Mouse (Mus musculus): ENCODE results near the gene Slc23a2. TPM values are rescaled to one million over a fixed set of nuclear protein-coding genes. Genes with fewer than 3 reads are reported as not detected.
A peak's percentile ranks its signal among the peaks of the same experiment; 100 is the strongest.

Gene Slc23a2
- polyA plus RNA-seq, 1 experiment, result 18.1 TPM

DNA sequence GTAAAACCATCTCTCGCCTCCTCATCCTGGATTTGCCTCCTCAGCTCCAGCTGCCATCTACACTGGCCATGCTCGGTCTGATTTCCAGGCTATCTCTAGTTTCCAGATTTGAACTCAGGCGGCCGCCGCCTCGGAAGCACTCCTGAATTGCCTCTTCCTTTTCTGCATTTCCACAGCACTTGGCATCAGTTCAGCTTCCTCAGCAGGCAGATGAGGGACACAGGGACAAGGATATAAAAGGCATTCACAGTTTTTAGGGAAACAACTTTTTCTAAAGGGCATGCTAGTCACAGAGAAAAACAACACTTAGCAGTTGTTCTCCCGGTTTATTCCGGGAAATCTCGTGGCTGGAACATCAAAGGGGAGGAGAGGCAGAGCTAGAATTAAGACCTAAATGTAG lies 37.3 kb downstream of the Slc23a2 start:
- Histone ChIP-seq H3K4me3 (ENCODE audit: insufficient read depth, low read length) (no peak overlapping the region), H3K27ac (ENCODE audit: insufficient read depth, low read length) (no peak overlapping the region), H3K4me1 (ENCODE audit: control insufficient read depth, insufficient read depth, low read length) (peaks cover 11% of the 10 kb centered on the region; the same call in 1 of the 2 replicates)
- no peak for TF ChIP-seq CTCF (IDR thresholded peaks at IDR 0.05; ENCODE audit: borderline replicate concordance, insufficient read depth, low read length)
- TF ChIP-seq POLR2A (IDR thresholded peaks at IDR 0.05; ENCODE audit: low read depth, low read length), result no peak

DNA sequence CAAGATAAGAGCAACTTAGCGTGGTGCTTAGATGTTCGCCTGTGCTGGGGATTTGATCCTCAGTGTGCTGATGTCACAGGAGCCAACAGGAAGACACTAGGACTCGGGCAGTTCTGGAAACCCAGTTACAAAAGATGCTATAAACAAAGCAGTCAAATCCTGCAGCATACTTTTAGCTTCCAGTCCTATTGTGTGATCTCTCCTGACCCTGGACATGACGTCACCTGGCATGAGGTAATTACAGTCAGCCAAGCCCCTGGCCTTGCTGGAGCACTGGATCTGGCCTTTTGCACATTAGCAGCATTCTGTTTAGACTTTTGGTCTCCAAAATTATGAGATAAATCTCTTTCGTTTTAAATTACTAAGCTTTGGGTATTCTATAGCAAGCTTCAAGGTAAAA lies 38.8 kb downstream of the Slc23a2 start:
- Histone ChIP-seq H3K27ac (ENCODE audit: insufficient read depth, low read length) (no peak overlapping the region), H3K4me3 (ENCODE audit: insufficient read depth, low read length) (no peak overlapping the region), H3K4me1 (ENCODE audit: control insufficient read depth, insufficient read depth, low read length) (peaks cover 12% of the 10 kb centered on the region)
- TF ChIP-seq CTCF (IDR thresholded peaks at IDR 0.05; ENCODE audit: borderline replicate concordance, insufficient read depth, low read length) (no peak), POLR2A (IDR thresholded peaks at IDR 0.05; ENCODE audit: low read depth, low read length) (no peak)

DNA sequence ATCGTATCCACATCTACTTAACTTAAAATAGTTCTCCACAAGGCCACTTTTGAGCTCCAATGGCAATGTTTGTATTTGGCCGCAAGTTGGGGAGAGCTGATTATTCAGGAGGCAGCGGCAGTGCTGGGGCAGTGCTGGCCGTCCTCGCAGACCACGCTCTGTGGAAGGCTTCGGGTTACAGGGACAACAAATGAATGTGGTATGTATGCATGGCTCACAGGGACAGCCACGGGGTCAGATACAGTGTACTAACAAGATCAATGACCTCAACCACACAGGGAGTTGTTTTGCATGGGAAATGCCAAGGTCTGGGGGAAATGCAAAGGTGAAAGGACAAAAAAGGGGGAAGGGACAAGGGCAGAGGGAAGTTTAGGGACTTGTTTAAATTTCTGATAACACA lies 41.6 kb downstream of the Slc23a2 start:
- H3K4me3 ChIP-seq (ENCODE audit: insufficient read depth, low read length), result no peak overlapping the region
- no peak for TF ChIP-seq CTCF (IDR thresholded peaks at IDR 0.05; ENCODE audit: borderline replicate concordance, insufficient read depth, low read length)
- TF ChIP-seq POLR2A (IDR thresholded peaks at IDR 0.05; ENCODE audit: low read depth, low read length), result no peak
- H3K27ac ChIP-seq (ENCODE audit: insufficient read depth, low read length), result peak overlapping the region; percentile 19
- H3K4me1 ChIP-seq (ENCODE audit: control insufficient read depth, insufficient read depth, low read length), result peaks cover 14% of the 10 kb centered on the region

DNA sequence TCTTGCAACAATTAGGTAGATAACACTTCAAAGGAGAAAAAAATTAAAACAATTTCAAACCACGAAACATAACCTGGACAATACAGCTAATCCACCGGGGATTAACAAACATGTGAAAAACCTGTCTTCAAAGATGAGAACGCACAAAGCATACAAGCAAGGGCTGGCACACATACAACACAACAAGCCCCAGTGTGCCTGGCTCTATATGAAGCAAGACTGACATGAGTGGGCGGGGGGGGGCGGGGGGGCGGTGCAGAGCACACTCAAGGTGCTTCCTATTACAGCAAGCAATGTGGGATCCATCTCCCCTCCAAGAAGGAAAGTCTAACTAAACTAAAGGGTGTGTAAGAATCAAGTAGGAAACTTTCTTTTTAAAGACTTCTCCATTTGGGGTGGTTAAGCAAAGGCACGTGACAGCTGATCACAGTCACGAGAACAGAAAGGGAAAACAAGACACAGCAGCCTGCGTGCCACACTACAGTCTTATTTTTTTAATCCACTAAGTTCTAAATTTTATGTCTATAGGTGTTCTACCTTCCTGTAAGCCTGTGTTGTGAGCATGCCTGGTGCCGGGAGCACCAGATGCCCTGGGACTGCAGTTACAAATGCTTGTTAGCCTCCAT lies 42.3 kb downstream of the Slc23a2 start:
- H3K4me3 ChIP-seq (ENCODE audit: insufficient read depth, low read length), result no peak overlapping the region
- peak overlapping the region; percentile 16 for H3K27ac ChIP-seq (ENCODE audit: insufficient read depth, low read length)
- TF ChIP-seq CTCF (IDR thresholded peaks at IDR 0.05; ENCODE audit: borderline replicate concordance, insufficient read depth, low read length), result no peak
- no peak for TF ChIP-seq POLR2A (IDR thresholded peaks at IDR 0.05; ENCODE audit: low read depth, low read length)
- H3K4me1 ChIP-seq (ENCODE audit: control insufficient read depth, insufficient read depth, low read length), result peaks cover 14% of the 10 kb centered on the region

DNA sequence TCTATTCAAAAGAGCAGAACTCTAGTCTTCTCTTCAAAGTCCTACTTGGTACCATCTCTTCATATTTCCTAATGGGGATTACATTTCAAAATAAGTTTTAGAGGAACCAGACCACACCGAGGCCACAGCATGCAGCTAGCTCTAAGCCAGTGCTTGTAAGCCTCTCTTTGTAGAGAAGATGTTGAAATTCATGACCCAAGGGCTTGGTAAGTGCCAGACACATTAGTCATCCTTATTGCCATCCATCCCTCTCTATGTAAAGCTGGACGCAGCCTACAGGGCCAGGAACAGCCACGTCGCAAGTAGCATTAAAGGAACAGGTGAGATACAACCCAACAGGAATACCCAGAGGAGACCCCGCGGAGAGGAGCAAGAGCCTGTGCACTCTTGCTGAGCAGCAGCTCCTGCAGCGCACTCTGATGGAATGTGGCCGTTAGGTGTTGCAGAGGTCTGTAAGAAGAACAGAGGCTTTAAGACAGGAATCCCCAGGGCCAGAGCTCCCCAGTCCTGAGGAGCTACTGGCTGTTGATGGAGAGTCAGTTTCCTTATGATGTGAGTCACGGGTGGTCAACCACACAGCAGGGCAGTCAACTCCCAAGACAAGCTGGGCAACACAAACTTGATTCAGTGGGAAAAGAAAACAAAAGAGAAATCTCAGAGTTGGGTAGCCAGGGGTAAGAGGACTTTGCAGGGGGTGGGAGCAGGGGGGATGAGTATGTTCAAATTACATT lies 45.8 kb downstream of the Slc23a2 start:
- peak overlapping the region; percentile 67 for H3K27ac ChIP-seq (ENCODE audit: insufficient read depth, low read length)
- peaks cover 9% of the 10 kb centered on the region for H3K4me1 ChIP-seq (ENCODE audit: control insufficient read depth, insufficient read depth, low read length)
- TF ChIP-seq CTCF (IDR thresholded peaks at IDR 0.05; ENCODE audit: borderline replicate concordance, insufficient read depth, low read length) (no peak), POLR2A (IDR thresholded peaks at IDR 0.05; ENCODE audit: low read depth, low read length) (no peak)
- H3K4me3 ChIP-seq (ENCODE audit: insufficient read depth, low read length), result no peak overlapping the region

DNA sequence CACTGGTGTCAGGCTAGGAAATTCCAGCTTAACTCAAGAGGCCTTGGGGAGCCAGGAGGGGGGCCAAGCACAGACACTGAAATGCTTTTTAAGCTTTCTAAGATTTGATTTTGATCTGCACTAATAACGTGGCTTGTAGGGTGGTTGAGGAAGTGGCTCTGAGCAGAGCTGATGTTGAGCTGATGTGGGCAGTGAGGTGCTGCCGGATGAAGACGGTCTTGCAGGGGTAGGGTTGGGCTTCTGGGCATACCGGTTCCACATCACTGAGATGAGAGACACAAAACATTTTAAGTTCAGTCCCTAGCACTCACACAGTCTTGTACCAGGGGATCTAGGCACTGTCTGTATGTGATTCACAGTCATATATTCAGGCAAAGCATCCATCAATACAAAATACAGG lies 46.5 kb downstream of the Slc23a2 start:
- Histone ChIP-seq H3K4me1 (ENCODE audit: control insufficient read depth, insufficient read depth, low read length) (peaks cover 9% of the 10 kb centered on the region), H3K4me3 (ENCODE audit: insufficient read depth, low read length) (no peak overlapping the region), H3K27ac (ENCODE audit: insufficient read depth, low read length) (peak overlapping the region; percentile 35; the same call in 1 of the 2 replicates)
- TF ChIP-seq POLR2A (IDR thresholded peaks at IDR 0.05; ENCODE audit: low read depth, low read length) (no peak), CTCF (IDR thresholded peaks at IDR 0.05; ENCODE audit: borderline replicate concordance, insufficient read depth, low read length) (no peak)

DNA sequence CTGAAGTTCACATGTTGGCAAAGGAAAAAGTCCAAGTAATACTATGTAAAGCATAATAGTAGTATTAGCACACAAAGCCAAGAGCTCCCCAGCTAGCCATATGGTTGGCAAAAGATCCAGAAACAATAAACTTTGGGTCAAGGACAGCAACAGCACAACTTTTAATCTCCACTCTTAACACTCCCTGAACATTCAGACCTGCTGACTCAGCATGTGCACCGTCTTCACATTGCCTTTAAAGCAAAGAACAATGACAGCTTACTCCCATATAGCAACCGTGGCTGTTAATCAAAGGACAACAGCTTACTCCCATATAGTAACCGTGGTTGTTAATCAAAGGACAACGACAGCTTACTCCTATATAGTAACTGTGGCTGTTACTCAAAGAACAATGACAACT lies 48.3 kb downstream of the Slc23a2 start:
- Histone ChIP-seq H3K4me1 (ENCODE audit: control insufficient read depth, insufficient read depth, low read length) (peaks cover 2% of the 10 kb centered on the region), H3K4me3 (ENCODE audit: insufficient read depth, low read length) (no peak overlapping the region), H3K27ac (ENCODE audit: insufficient read depth, low read length) (no peak overlapping the region)
- no peak for TF ChIP-seq POLR2A (IDR thresholded peaks at IDR 0.05; ENCODE audit: low read depth, low read length)
- no peak for TF ChIP-seq CTCF (IDR thresholded peaks at IDR 0.05; ENCODE audit: borderline replicate concordance, insufficient read depth, low read length)

DNA sequence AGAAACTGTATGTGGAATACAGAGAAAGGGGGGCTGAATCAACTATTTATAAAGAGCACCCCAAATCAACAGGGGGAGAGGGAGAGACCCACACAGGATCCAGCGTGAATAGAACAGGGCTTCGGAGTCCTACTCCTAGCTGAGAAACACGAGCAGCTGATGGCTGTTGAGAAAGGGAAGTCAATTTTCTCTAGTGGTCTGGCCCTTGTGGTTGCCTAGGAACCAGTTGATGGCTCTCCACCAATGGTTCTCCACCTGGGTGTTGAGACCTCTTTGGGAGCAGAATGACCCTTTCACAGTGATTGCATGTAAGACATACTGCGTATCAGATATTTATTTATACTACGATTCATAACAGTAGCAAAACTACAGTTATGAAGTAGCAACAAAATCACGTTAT lies 49.1 kb downstream of the Slc23a2 start:
- no peak for TF ChIP-seq CTCF (IDR thresholded peaks at IDR 0.05; ENCODE audit: borderline replicate concordance, insufficient read depth, low read length)
- no peak for TF ChIP-seq POLR2A (IDR thresholded peaks at IDR 0.05; ENCODE audit: low read depth, low read length)
- Histone ChIP-seq H3K4me3 (ENCODE audit: insufficient read depth, low read length) (no peak overlapping the region), H3K27ac (ENCODE audit: insufficient read depth, low read length) (no peak overlapping the region), H3K4me1 (ENCODE audit: control insufficient read depth, insufficient read depth, low read length) (peaks cover 2% of the 10 kb centered on the region)

DNA sequence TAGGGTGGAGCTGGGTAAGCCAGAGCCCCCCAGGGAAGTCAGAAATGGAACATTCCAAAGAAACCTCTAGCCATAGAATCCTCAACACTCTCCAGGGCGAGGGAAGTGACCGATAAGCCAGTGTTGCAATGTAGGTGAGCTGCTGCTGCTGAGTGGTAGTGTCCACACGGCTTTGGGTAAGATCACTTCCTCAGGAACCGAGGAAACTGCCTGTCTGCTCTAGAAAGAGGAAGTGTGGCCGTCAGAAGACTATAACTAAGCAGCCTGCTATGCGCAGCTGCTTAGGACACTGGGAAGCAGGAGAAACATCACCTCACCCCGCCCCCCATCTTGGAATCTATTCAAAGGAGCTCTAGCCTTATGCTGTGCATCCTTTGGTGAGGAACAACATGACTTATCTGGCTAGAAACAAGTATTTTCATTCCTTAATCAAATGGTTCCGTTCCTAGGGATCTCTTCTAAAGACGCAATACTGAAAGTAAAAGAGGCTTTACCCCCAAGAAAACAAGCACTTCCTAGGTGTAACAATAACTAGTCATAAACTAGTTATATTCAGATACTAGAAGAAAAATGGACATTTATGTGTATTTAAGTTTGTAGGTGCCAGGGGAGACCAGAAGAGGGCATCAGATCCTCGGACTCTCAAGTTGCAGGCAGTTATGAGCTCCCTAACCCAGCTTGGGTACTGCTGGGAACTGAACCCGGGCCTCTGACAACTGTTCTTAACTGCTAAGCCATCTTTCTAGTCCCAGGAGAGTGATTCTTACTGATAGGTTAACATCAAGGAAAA lies 50.3 kb downstream of the Slc23a2 start:
- no peak overlapping the region for H3K4me3 ChIP-seq (ENCODE audit: insufficient read depth, low read length)
- TF ChIP-seq CTCF (IDR thresholded peaks at IDR 0.05; ENCODE audit: borderline replicate concordance, insufficient read depth, low read length) (no peak), POLR2A (IDR thresholded peaks at IDR 0.05; ENCODE audit: low read depth, low read length) (no peak)

More for the DNA sequence above, 50.3 kb downstream of the Slc23a2 start:
- H3K4me1 ChIP-seq (ENCODE audit: control insufficient read depth, insufficient read depth, low read length), result peaks cover 2% of the 10 kb centered on the region
- no peak overlapping the region for H3K27ac ChIP-seq (ENCODE audit: insufficient read depth, low read length)

Measured in embryonic fibroblast, embryonic 13.5 days (primary cell).